Mouse (Mus musculus): ENCODE measurements at regions not wholly inside any gene's neighbourhood (a gene's known extent, or its start where the extent isn't known, plus 50 kb on each side); places are given as distances from the start of the nearest gene placed in this dataset.

DNA sequence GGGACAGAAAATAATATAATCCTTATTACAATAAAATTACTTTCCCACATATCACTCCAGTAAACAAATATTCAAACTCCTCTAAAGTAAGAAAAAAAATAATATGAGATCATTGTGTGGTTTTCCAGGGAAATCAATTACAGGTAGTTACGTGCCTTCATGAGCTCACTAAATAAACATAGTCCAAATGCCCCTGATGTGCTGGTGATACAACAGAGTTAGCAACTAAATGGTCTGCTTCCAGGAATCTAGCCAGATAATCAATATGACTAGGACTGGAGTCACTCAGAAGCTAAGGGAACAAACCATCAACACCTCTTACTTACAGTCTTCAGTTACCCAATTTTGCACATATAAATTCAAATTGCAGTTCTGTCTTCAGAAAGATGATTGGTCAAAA lies 267.2 kb downstream of the Basp1 start:
- TF ChIP-seq CTCF (IDR thresholded peaks at IDR 0.05; ENCODE audit: borderline replicate concordance, insufficient read depth, low read depth, low read length) (no peak), POLR2A (IDR thresholded peaks at IDR 0.05; ENCODE audit: borderline replicate concordance, insufficient read depth, low read length) (no peak)
